Mouse (Mus musculus) layer of hippocampus, postnatal 36 days (tissue): ENCODE data around the gene Hgf. TPM values are rescaled to one million over a fixed set of nuclear protein-coding genes. Genes with fewer than 3 reads are reported as not detected.

ENCODE experiments used
- total RNA-seq, 2 experiments: library from RNA; stranded (reverse); gene quantifications; 2 replicates each; pipeline ENCODE4 v1.2.3; 2021

The Hgf gene
- total RNA-seq, 2 experiments from 2014 or later = 3.5 to 3.9 TPM

Other genes starting within 250 kb of the Hgf start
- gene Gm28710, start 238.3 kb downstream of the Hgf start, total RNA-seq = not detected